In genomic region chr5:136474086-136474485, GRCm38 (mm10) we compare ENCODE assay signal across 10 mouse cellular contexts.
"Had no signal": no experiment of that assay in that cellular context is flagged by ENCODE, and none has a peak within 500 bp of the region (broad histone marks: within the 10 kb centered on the region; RNA-seq: fewer than 3 reads in every experiment).

No protein-coding gene starts in this region.

- H3K36me3 ChIP-seq: liver, embryonic 13.5 days; midbrain, embryonic 13.5 days had no signal

- H3K9me3 ChIP-seq: limb, embryonic 12.5 days; liver, embryonic 13.5 days; midbrain, embryonic 13.5 days had no signal

- H3K27me3 ChIP-seq: limb, embryonic 12.5 days; liver, embryonic 13.5 days; midbrain, embryonic 13.5 days had no signal

- H3K4me2 ChIP-seq: liver, embryonic 13.5 days; midbrain, embryonic 13.5 days had no signal

- H3K4me3 ChIP-seq: layer of hippocampus, adult 2 months; limb, embryonic 12.5 days; liver, embryonic 13.5 days; midbrain, embryonic 13.5 days; myocyte had no signal

- ATAC-seq: midbrain, embryonic 13.5 days had no signal

- H3K27ac ChIP-seq: layer of hippocampus, adult 2 months; liver, embryonic 13.5 days; midbrain, embryonic 13.5 days had no signal

- DNase-seq: kidney, postnatal 4 days; liver; liver, embryonic 13.5 days; thymus, adult 18-20 months; thymus, postnatal 14 days had no signal

- H3K9ac ChIP-seq: limb, embryonic 12.5 days; liver, embryonic 13.5 days; liver, postnatal 0 days; midbrain, embryonic 13.5 days had no signal

- H3K4me1 ChIP-seq: liver, embryonic 13.5 days had no signal
